Mouse (Mus musculus) left cerebral cortex, adult 18-20 months (tissue): ENCODE measurements around the gene Mogs. TPM values are rescaled to one million over a fixed set of nuclear protein-coding genes. Genes with fewer than 3 reads are reported as not detected.
"Not testable (repeated sequence)": the region's sequence is repeated elsewhere in the genome, so short reads cannot be mapped to it uniquely, and the experiment has no call there.

Experiments
- DNase-seq, 2 experiments: peaks; one replicate each; pipeline ENCODE4 v3.0.0; 2021 to 2022; ENCODE audit warnings: low spot score in 2 of 2, mixed read lengths in 1 of 2
- microRNA-seq, 2 experiments: library from miRNA; unstranded; fragments of <30 nt; microRNA quantifications; one replicate each; pipeline ENCODE4 v1.2.0; 2021
- total RNA-seq, 2 experiments: library from RNA; stranded (reverse); gene quantifications; 2 replicates each; pipeline ENCODE4 v1.2.3; 2021

Gene Mogs
- total RNA-seq, 2 experiments from 2014 or later: 29.6 to 31.8 TPM

GRCm38 (mm10) chr6:83142886-83143285, 27.6 kb downstream of the Mogs start:
- peak; percentile 45 to 66 for DNase-seq

GRCm38 (mm10) chr6:83145209-83145608, 29.9 kb downstream of the Mogs start:
- DNase-seq: no peak

GRCm38 (mm10) chr6:83145805-83146204, 30.5 kb downstream of the Mogs start:
- no peak for DNase-seq

- no peak for DNase-seq
Observed at GRCm38 (mm10) chr6:83147280-83147679, 32.0 kb downstream of the Mogs start.

GRCm38 (mm10) chr6:83151721-83152120, 36.4 kb downstream of the Mogs start:
- DNase-seq: no peak

- DNase-seq: no peak
Observed at GRCm38 (mm10) chr6:83153038-83153437, 37.7 kb downstream of the Mogs start.

- no peak for DNase-seq
Observed at GRCm38 (mm10) chr6:83153485-83153884, 38.2 kb downstream of the Mogs start.

- DNase-seq: no peak
Observed at GRCm38 (mm10) chr6:83155552-83156238, 40.4 kb downstream of the Mogs start.

GRCm38 (mm10) chr6:83156259-83156684, 41.0 kb downstream of the Mogs start, which contains the start of the genes Wdr54 and 1700003E16Rik:
TSS of gene Wdr54 (minus strand) at chr6:83156397.
TSS of gene 1700003E16Rik (plus strand) at chr6:83156404.
- DNase-seq: peak; percentile 74 to 83

GRCm38 (mm10) chr6:83159456-83159855, 44.2 kb downstream of the Mogs start:
- not testable (repeated sequence) for DNase-seq

- no peak for DNase-seq
Observed at GRCm38 (mm10) chr6:83161442-83161841, 46.1 kb downstream of the Mogs start.

- DNase-seq: no peak
Observed at GRCm38 (mm10) chr6:83161921-83162641, 46.8 kb downstream of the Mogs start.

- DNase-seq: peak; percentile 63 to 72
Observed at GRCm38 (mm10) chr6:83162701-83163100, 47.4 kb downstream of the Mogs start.

GRCm38 (mm10) chr6:83165026-83165606, 49.8 kb downstream of the Mogs start:
- no peak for DNase-seq

GRCm38 (mm10) chr6:83165607-83166242, 50.4 kb downstream of the Mogs start, which contains the start of gene Dctn1:
TSS of gene Dctn1 (plus strand) at chr6:83165920.
- peak; percentile 92 to 93 for DNase-seq

GRCm38 (mm10) chr6:83166243-83166630, 50.9 kb downstream of the Mogs start:
- DNase-seq: no peak

Small RNA genes lying within 50 kb of the gene (microRNA-seq; reads per million reads assigned to microRNA genes)
- gene Mir3470a: 0 reads per million in 2 experiments

Other genes with a start within 250 kb of the Mogs start
- gene Sema4f, start 175.7 kb upstream of the Mogs start, total RNA-seq: 10 to 100 TPM; 37.8 to 41.2 TPM
- not detected for gene M1ap, start 168.6 kb upstream of the Mogs start, total RNA-seq
- 1 to 10 TPM; 1.8 to 2.7 TPM for gene Dok1, start 82.0 kb upstream of the Mogs start, total RNA-seq
- gene Loxl3, start 81.3 kb upstream of the Mogs start, total RNA-seq: 1 to 10 TPM; 2.0 to 2.2 TPM
- gene Aup1, start 61.0 kb upstream of the Mogs start, total RNA-seq: 100 to 1,000 TPM; 114 to 121 TPM
- gene Htra2, start 60.2 kb upstream of the Mogs start, total RNA-seq: 10 to 100 TPM; 37.7 to 46.2 TPM
- gene Dqx1, start 57.7 kb upstream of the Mogs start, total RNA-seq: under 1 TPM; 0.56 to 0.93 TPM
- not detected for gene Tlx2, start 45.2 kb upstream of the Mogs start, total RNA-seq
- gene Pcgf1, start 37.6 kb upstream of the Mogs start, total RNA-seq: 10 to 100 TPM; 27.0 to 30.3 TPM
- gene Lbx2, start 29.1 kb upstream of the Mogs start, total RNA-seq: not detected
- 1 to 10 TPM; 3.7 to 6.2 TPM for gene Ccdc142, start 13.9 kb upstream of the Mogs start, total RNA-seq
- gene Gm42688, start 13.9 kb upstream of the Mogs start, total RNA-seq: 1 to 10 TPM; 5.0 to 5.4 TPM
- 10 to 100 TPM; 54.5 to 59.6 TPM for gene Mrpl53, start 6.5 kb upstream of the Mogs start, total RNA-seq
- gene Wbp1, start 6.1 kb downstream of the Mogs start, total RNA-seq: 10 to 100 TPM; 37.2 to 40.2 TPM
- 10 to 100 TPM; 23.1 to 26.3 TPM for gene Ino80b, start 9.9 kb downstream of the Mogs start, total RNA-seq
- gene Rtkn, start 20.0 kb downstream of the Mogs start, total RNA-seq: 10 to 100 TPM; 88.3 to 88.8 TPM
- 10 to 100 TPM; 33.0 to 33.3 TPM for gene Wdr54, start 40.9 kb downstream of the Mogs start, total RNA-seq
- gene 1700003E16Rik, start 40.9 kb downstream of the Mogs start, total RNA-seq: 10 to 100 TPM; 33.9 to 35.7 TPM
- gene Dctn1, start 50.4 kb downstream of the Mogs start, total RNA-seq: 100 to 1,000 TPM; 369 to 374 TPM
- gene Slc4a5, start 104.3 kb downstream of the Mogs start, total RNA-seq: under 1 TPM; 0.09 to 0.21 TPM
- 1 to 10 TPM; 6.5 to 6.7 TPM for gene Mthfd2, start 210.4 kb downstream of the Mogs start, total RNA-seq
- 10 to 100 TPM; 17.9 to 22.5 TPM for gene Mob1a, start 210.5 kb downstream of the Mogs start, total RNA-seq
- 10 to 100 TPM; 49.3 to 49.5 TPM for gene Bola3, start 233.7 kb downstream of the Mogs start, total RNA-seq